Mouse (Mus musculus): ENCODE results near the gene Cry2.

- TF ChIP-seq CTCF (IDR thresholded peaks at IDR 0.05; ENCODE audit: extremely low read depth, insufficient read depth, insufficient read length, insufficient replicate concordance) (no peak), POLR2A (IDR thresholded peaks at IDR 0.05; ENCODE audit: low read depth, low read length) (no peak)
Measured at GRCm38 (mm10) chr2:92389645-92390044, 44.2 kb downstream of the Cry2 start.

All from spleen, adult 2 months (tissue).